Mouse (Mus musculus): ENCODE measurements around the gene Dhdh.

GRCm38 (mm10) chr7:45514411-45514810 lies 25.8 kb upstream of the Dhdh start:
- TF ChIP-seq CTCF (IDR thresholded peaks at IDR 0.05; ENCODE audit: borderline replicate concordance, extremely low read depth, insufficient read depth, insufficient read length) (no peak), POLR2A (IDR thresholded peaks at IDR 0.05; ENCODE audit: borderline replicate concordance, extremely low read depth, insufficient read depth, insufficient read length, poor library complexity, severe bottlenecking) (no peak)
